Mouse (Mus musculus) limb, embryonic 10.5 days (tissue): ENCODE measurements around the gene Ggt1. TPM values are rescaled to one million over a fixed set of nuclear protein-coding genes. Genes with fewer than 3 reads are reported as not detected.
A peak's percentile ranks its signal among the peaks of the same experiment; 100 is the strongest.

Source experiments
- DNase-seq: peaks from one replicate; pipeline ENCODE4 v3.0.0-alpha.2; 2017; ENCODE audit warnings: low spot score
- H3K27ac ChIP-seq: fragments of 300-500 bp; sonication (generic); 2 replicates; pipeline ENCODE4 v1.5.1; 2016; ENCODE audit warnings: mild to moderate bottlenecking
- H3K27me3 ChIP-seq: fragments of 300-500 bp; sonication (generic); 2 replicates; pipeline ENCODE4 v1.6.1; 2016; ENCODE audit warnings: low read depth, mild to moderate bottlenecking; ENCODE audit not compliant: poor library complexity, severe bottlenecking
- H3K36me3 ChIP-seq: fragments of 300-500 bp; sonication (generic); 2 replicates; pipeline ENCODE4 v1.6.1; 2016; ENCODE audit warnings: mild to moderate bottlenecking, moderate library complexity
- H3K4me1 ChIP-seq: fragments of 300-500 bp; sonication (generic); 2 replicates; pipeline ENCODE4 v1.6.1; 2016
- H3K4me3 ChIP-seq: fragments of 300-500 bp; sonication (generic); 2 replicates; pipeline ENCODE4 v1.5.1; 2016; ENCODE audit warnings: mild to moderate bottlenecking, moderate library complexity
- H3K9me3 ChIP-seq: fragments of 300-500 bp; sonication (generic); replicated peaks from 2 replicates; pipeline ENCODE4 v1.6.1; 2016; ENCODE audit warnings: mild to moderate bottlenecking
- WGBS: fragments of 180-500 bp; shearing (Covaris S2); methylation state at CpG from one replicate; pipeline ENCODE4 v1.1.7; 2016; 5-methylcytosine and 5-hydroxymethylcytosine counted together
- polyA plus RNA-seq: library from polyadenylated mRNA; unstranded; fragments of >200 nt; fragmentation: Nextera tagmentation; extraction: Ambion mirVana; gene quantifications from 2 replicates; pipeline ENCODE4 v1.2.1, GENCODE M21; 2016

Gene Ggt1
- polyA plus RNA-seq, result 1.3 and 2.3 TPM in 2 replicates

DNA sequence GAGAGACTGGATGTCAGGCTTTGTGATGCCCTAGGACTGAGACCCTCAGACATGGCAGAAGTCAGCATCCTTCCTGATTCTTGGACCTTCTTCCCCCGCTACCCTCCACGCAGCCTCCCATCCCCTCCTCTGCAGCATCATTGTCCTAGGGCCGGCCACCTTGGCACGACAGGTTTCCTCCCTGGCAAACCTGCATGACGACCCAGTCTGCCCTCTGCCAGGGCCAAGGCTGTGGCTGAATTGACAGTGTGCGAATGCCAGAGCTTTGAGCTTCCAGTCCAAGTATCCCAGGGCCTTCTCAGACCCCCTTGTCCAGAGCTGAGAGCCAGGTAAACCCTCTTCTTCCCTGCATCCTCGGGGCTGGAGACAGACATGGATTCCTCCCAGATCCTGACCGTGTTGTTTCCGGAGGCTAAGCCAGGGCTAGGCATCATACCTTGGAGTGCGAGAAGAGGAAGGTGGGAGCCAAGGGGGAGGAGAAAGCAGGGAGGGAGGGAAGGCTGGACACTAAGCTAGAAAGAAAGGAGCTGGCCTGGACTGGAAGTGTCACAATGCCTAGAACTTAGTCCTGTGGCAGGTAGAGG is at the start of gene Ggt1:
Ggt1 (plus strand) TSS at position 534 of the 584 bp plus-strand sequence.
- Histone ChIP-seq H3K9me3 (no peaks in the 10 kb centered on the region), H3K27me3 (peaks cover 60% of the 10 kb centered on the region), H3K36me3 (no peaks in the 10 kb centered on the region), H3K4me3 (peak within 1 kb of the TSS; percentile 71), H3K27ac (peak within 1 kb of the TSS; percentile 85), H3K4me1 (peaks cover 54% of the 10 kb centered on the region)
- DNase-seq, result peak; percentile 32
- 53% methylated on average over 10 of the region's 10 CpGs for WGBS

DNA sequence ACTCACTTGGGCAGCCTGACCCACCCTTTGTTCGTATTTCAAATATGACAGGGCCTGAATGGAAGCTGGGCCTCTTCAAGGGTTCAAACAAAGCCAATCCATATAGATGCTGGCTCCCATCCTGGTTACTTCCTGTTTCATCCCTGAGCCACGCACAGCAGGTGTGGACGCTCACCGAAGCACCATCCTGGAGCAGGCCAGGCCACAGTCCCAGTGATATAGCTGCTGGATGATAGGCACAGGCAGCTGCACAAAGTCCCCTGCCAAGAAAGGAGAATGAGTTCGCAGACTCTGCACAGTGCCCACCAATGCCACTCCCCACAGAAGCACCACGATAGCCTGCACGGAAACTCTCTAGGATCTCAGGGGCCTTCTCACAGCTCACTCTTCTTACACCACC is 49.5 kb upstream of the Ggt1 start:
- H3K27me3 ChIP-seq, result no peaks in the 10 kb centered on the region
- H3K4me1 ChIP-seq, result peaks cover 20% of the 10 kb centered on the region
- peaks cover 57% of the 10 kb centered on the region for H3K36me3 ChIP-seq
- no peak overlapping the region for H3K4me3 ChIP-seq
- no peaks in the 10 kb centered on the region for H3K9me3 ChIP-seq
- H3K27ac ChIP-seq, result no peak overlapping the region
- 98% methylated on average over 7 of the region's 7 CpGs for WGBS
- no peak for DNase-seq

DNA sequence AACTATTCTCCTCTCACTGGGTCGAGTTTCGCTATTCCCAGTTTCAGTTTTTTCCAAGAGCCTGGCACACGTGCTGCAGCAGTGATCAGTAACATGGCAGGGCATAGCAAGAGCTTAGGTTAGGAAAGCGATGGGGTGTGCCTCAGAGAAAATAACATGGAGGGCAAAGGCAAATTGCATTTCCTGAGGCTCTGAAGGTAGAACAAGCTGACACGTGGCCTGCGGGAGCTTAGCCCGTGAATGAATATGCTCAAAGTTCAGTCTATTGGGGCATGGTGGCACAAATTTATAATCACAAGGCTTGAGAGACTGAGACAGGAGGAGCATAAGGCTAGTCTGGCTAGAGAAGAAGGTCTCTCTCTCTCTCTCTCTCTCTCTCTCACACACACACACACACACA is 48.6 kb upstream of the Ggt1 start:
- no peak for DNase-seq
- 93% methylated on average over 7 of the region's 7 CpGs for WGBS

DNA sequence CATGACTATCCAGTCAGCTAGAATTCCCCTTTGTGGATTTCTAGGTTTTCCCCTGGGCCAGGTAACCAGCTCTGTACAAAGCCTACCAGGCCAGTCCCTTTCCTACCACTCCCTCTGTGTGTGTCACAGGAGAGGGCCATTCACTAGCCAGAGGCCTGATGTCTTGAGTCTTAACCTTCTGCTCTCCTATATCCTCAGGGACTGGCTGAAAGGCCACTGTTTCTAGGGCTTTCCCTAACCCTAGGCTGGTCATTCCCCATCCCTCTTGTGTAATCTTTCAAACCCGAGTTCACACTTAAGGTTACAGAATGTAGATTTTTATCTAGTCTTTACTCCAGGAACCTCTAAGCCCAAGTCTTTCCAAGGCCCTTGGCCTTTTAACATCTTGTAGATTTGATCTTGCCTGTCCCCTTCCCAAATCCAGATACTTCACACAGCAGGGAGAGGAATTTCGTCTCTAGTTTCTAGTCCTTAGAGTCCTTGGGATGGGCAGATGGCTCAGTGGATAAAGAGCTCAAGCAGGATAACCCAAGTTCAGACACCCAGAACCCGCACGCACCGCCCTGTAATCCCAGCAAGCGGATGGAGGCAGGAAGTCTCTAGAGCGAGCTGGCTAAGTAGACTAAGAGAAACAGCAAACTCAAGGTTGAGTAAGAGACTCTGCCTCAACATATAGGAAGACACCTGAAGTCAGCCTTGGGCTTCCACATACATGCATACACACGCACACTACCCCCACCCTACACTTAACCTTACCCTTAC is 47.9 kb upstream of the Ggt1 start:
- H3K9me3 ChIP-seq, result no peaks in the 10 kb centered on the region
- no peak overlapping the region for H3K4me3 ChIP-seq
- no peaks in the 10 kb centered on the region for H3K27me3 ChIP-seq
- no peak overlapping the region for H3K27ac ChIP-seq
- peaks cover 20% of the 10 kb centered on the region for H3K4me1 ChIP-seq
- no peak for DNase-seq
- 87% methylated on average over 8 of the region's 8 CpGs for WGBS
- peaks cover 41% of the 10 kb centered on the region for H3K36me3 ChIP-seq

More for the DNA sequence above, 48.6 kb upstream of the Ggt1 start:
- Histone ChIP-seq H3K27ac (no peak overlapping the region), H3K4me1 (peaks cover 20% of the 10 kb centered on the region), H3K9me3 (no peaks in the 10 kb centered on the region), H3K27me3 (no peaks in the 10 kb centered on the region), H3K36me3 (peaks cover 48% of the 10 kb centered on the region), H3K4me3 (no peak overlapping the region)

- Histone ChIP-seq H3K36me3 (peaks cover 36% of the 10 kb centered on the region), H3K4me3 (no peak overlapping the region), H3K4me1 (peaks cover 28% of the 10 kb centered on the region), H3K27ac (no peak overlapping the region), H3K9me3 (no peaks in the 10 kb centered on the region), H3K27me3 (no peaks in the 10 kb centered on the region)
- 77% methylated on average over 7 of the region's 7 CpGs for WGBS
- DNase-seq, result no peak
Observed at GRCm38 (mm10) chr10:75514361-75514760, 47.0 kb upstream of the Ggt1 start.

DNA sequence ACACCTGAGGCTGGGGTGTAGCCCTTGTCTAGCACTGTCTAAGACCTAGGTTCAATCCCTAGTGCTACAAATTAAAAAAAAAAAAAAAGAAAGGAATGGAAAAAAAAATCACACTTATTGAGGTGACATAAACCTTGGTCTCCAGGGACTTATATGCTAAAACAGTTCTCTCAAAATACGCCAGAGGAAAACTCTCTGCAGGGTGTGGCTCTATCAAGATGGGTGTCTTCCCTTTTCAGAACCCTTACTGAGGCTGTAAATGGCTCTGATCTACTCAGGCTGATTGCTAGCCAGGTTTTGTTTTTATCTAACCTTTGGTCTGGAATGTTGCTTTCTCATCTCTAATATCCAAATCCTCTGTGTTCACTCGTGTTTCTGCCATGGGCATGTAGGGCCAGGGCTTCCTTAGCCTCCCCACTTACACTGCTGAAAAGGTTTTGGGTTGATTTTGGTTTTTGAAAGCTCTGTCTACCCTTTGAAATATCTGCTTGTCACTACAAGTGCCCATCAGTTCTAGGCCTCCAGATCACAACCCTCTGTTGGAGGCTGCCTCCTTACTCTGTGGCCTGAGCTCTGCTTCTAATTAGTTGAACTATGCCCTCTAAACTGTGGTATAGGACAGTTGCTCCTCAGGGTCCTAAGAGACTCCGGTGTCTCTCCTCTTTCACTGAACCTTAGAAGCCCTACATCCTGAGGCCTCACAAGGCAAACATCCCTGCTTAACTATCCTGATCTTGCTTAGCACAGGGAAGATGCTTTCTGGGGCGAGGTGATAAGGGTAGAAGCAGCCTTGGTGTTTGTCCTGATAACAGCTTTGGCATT is 46.0 kb upstream of the Ggt1 start:
- Histone ChIP-seq H3K4me3 (peak overlapping the region; percentile 89; the same call in 1 of the 2 replicates), H3K9me3 (no peaks in the 10 kb centered on the region), H3K4me1 (peaks cover 29% of the 10 kb centered on the region), H3K27ac (peak overlapping the region; percentile 89; the same call in 1 of the 2 replicates), H3K36me3 (peaks cover 36% of the 10 kb centered on the region), H3K27me3 (no peaks in the 10 kb centered on the region)
- no peak for DNase-seq
- WGBS, result 55% methylated on average over 4 of the region's 4 CpGs

GRCm38 (mm10) chr10:75516038-75516723 is 45.2 kb upstream of the Ggt1 start:
- Histone ChIP-seq H3K4me1 (peaks cover 36% of the 10 kb centered on the region), H3K4me3 (peak overlapping the region; percentile 89), H3K9me3 (no peaks in the 10 kb centered on the region), H3K36me3 (peaks cover 36% of the 10 kb centered on the region), H3K27ac (peak overlapping the region; percentile 89), H3K27me3 (no peaks in the 10 kb centered on the region)
- DNase-seq, result no peak
- WGBS, result 28% methylated on average over 8 of the region's 8 CpGs

DNA sequence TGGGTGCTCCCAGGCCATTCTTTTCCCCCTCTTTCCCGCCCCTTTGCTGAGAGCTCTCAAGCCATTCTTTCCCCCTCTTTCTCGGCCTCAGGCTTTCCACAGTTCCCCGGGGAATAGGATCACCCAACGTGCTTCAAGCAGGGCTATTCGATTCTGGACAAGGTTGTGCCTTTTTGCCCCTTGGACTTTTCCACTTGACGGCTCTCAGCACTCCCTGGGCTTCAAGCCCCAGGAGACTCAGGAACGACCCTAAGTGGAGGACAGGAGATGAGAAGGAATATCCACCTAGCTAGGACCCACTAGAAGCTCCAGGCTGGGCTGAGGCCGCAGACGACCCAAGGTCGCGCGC is 44.7 kb upstream of the Ggt1 start:
- peaks cover 42% of the 10 kb centered on the region for H3K4me1 ChIP-seq
- no peaks in the 10 kb centered on the region for H3K27me3 ChIP-seq
- H3K36me3 ChIP-seq, result peaks cover 36% of the 10 kb centered on the region
- no peak for DNase-seq
- peak overlapping the region; percentile 89 for H3K4me3 ChIP-seq
- no peaks in the 10 kb centered on the region for H3K9me3 ChIP-seq
- H3K27ac ChIP-seq, result peak overlapping the region; percentile 89
- WGBS, result under 1% methylated on average over 12 of the region's 12 CpGs

- Histone ChIP-seq H3K36me3 (peaks cover 36% of the 10 kb centered on the region), H3K27ac (peak within 1 kb of the TSS; percentile 89), H3K27me3 (no peaks in the 10 kb centered on the region), H3K4me1 (peaks cover 42% of the 10 kb centered on the region), H3K9me3 (no peaks in the 10 kb centered on the region), H3K4me3 (peak within 1 kb of the TSS; percentile 89)
- WGBS, result under 1% methylated on average over 47 of the region's 52 CpGs
- DNase-seq, result peak; percentile 93
Observed at GRCm38 (mm10) chr10:75517073-75517757, 44.2 kb upstream of the Ggt1 start, which contains the start of gene Snrpd3. Snrpd3 (plus strand) TSS chr10:75517551.

DNA sequence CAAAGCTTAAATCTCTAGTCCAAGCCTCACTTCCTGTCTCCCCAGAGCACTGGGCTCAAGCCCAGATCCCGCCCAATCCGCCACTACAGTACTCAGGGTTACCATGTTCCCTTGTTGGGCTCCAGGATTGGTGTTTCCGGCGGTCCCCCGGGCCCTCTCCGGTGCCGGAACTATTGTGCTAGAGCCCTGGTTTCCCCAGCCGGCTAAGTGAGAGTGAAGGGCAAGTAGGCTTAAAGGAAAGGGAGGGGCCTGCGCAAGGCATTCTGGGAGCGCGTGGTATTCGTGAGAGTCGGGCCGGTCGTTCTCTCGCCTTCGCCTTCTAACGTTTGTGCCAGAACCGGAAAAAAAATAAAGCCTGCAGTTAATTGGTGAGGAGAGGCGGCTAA is 43.7 kb upstream of the Ggt1 start, which contains the start of gene Gucd1:
Gucd1 (minus strand) TSS at position 215 of the 386 bp plus-strand sequence.
- Histone ChIP-seq H3K4me3 (peak within 1 kb of the TSS; percentile 89), H3K4me1 (peaks cover 42% of the 10 kb centered on the region), H3K27me3 (no peaks in the 10 kb centered on the region), H3K36me3 (peaks cover 36% of the 10 kb centered on the region), H3K9me3 (no peaks in the 10 kb centered on the region), H3K27ac (peak within 1 kb of the TSS; percentile 89)
- DNase-seq, result peak; percentile 98
- under 1% methylated on average over 20 of the region's 20 CpGs for WGBS

DNA sequence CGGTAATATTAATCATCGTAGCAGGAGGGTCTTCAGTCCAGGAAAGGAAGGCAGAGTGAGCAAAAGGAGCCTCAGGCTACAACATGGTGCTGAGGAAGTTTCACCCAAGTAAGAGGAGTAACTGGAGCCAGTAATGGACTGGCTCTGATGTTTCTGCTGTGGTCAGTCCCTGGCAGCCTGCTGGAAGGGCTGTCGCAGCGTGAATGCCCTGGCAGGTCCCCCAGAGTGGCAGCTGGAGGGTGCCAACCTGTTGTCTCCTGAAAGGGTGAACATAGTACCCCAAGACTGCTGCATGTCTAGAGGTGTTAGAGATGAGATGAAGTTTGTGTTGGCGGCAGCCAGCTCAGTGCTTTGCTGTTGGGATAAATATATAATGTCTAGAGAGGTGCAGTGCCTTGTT is 40.8 kb upstream of the Ggt1 start:
- Histone ChIP-seq H3K4me1 (peaks cover 34% of the 10 kb centered on the region), H3K27me3 (no peaks in the 10 kb centered on the region), H3K27ac (no peak overlapping the region), H3K4me3 (no peak overlapping the region), H3K36me3 (peaks cover 64% of the 10 kb centered on the region), H3K9me3 (no peaks in the 10 kb centered on the region)
- 99% methylated on average over 5 of the region's 5 CpGs for WGBS
- DNase-seq, result no peak

- peaks cover 23% of the 10 kb centered on the region for H3K4me1 ChIP-seq
- DNase-seq, result no peak
- 85% methylated on average over 4 of the region's 4 CpGs for WGBS
- no peaks in the 10 kb centered on the region for H3K27me3 ChIP-seq
- no peak overlapping the region for H3K27ac ChIP-seq
- H3K36me3 ChIP-seq, result peaks cover 74% of the 10 kb centered on the region
- H3K9me3 ChIP-seq, result no peaks in the 10 kb centered on the region
- H3K4me3 ChIP-seq, result no peak overlapping the region
Observed at GRCm38 (mm10) chr10:75521643-75522042, 39.8 kb upstream of the Ggt1 start.
